Mouse (Mus musculus) heart, postnatal 0 days (tissue): Measurements from ENCODE around the gene Haus2.

Source experiments
- CTCF ChIP-seq: IDR thresholded peaks from 2 replicates; pipeline ENCODE4 v1.5.1; 2016; ENCODE audit warnings: antibody characterized with exemption, control low read depth, low read depth
- EP300 ChIP-seq: IDR thresholded peaks from 2 replicates; pipeline ENCODE4 v1.6.1; 2016; ENCODE audit warnings: antibody characterized with exemption, low read depth

DNA sequence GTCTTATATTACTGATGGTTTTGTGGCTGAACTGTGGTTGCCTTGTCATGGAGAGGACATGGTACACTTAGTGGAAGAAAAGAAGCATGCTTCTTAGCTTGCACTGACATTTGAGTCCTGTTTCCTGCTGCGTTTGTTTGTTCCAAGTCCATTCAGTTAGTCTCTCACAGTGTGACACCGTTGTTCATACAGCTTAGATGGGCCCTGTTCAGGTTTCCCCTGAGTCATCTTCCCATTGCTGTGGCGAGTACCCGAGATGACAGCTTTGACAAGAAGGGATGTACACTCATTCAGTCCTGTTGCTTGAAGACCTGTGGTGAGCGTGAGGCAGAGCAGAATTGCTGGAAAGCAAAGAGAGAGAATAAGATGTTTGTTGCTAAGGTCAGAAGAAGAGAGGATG is 49.3 kb downstream of the Haus2 start:
- TF ChIP-seq CTCF (no peak), EP300 (no peak)
